Mouse (Mus musculus): Measurements from ENCODE around the gene Glrp1.

DNA sequence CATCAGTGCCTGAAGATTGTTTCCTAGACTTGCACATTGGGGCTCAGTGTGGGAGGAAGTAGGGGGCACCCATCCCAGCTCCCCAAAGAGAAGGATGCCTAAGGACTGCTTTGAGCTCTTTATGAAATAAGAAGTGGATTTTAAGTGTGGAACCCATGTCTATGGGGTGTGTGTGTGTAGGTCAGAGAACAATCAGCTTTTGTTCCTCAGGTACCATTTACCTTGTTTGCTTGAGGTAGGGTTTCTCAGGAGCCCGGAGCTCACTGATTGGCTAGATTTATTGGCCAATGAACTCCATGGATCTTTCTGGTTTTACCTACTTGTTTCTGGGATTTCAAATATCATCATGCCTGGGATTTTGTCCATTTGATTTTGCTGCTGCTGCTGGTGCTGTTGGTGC is 7.0 kb downstream of the Glrp1 start:
- TF ChIP-seq ZNF384 (IDR thresholded peaks at IDR 0.05; ENCODE audit: low read depth, low read length), result no peak
- no peak for TF ChIP-seq ZC3H11A (IDR thresholded peaks at IDR 0.05; ENCODE audit: borderline replicate concordance, low read depth, low read length)
- TF ChIP-seq CHD2 (IDR thresholded peaks at IDR 0.05; ENCODE audit: low read depth, low read length), result no peak
- TF ChIP-seq MAFK (IDR thresholded peaks at IDR 0.05; ENCODE audit: insufficient read depth, low read depth, low read length), result no peak
